Mouse (Mus musculus) spleen, postnatal 0 days (tissue): ENCODE data around the gene Ckm. TPM values are rescaled to one million over a fixed set of nuclear protein-coding genes. Genes with fewer than 3 reads are reported as not detected.

Source experiments
- microRNA counts: library from miRNA; unstranded; fragments of <30 nt; microRNA quantifications from one replicate; lab custom pipeline; 2015
- polyA plus RNA-seq: library from polyadenylated mRNA; unstranded; fragments of >200 nt; fragmentation: Nextera tagmentation; extraction: Ambion mirVana; gene quantifications from 2 replicates; pipeline ENCODE4 v1.2.1, GENCODE M21; 2015

The Ckm gene
- polyA plus RNA-seq, result 0.96 and 1.4 TPM in 2 replicates

GRCm38 (mm10) chr7:19404476-19404875, at the start of gene Ckm:
Gene Ckm, plus strand, starts transcription at chr7:19404776.

DNA sequence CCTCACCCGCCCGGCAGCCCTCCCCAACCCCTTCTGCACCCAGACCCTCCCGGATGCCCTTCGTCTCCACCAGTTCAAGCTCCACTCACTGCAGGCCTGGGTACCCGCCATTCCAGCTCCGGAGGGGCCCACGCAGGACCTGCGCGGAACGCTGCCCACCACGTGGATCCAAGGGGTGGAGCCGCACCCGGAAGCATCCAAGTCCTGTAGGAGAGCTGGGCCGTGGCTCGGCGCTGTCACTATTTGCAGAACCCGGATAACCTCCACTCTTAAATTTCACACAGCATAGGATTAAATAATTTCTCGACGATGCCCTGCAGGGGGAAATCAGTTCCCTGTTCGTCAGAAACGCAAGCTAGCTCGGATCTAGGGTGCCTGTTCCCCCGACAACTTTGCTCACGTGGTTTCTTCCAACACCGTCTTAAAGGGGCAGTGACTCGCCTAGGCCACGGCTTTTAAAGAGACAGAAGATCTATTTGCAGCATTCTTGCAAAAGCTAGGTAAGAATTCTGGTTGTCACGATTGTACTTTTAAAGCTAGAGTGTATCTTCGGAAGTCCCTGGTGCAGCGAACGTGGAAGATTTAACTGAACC, 45.2 kb upstream of the Ckm start, which contains the start of the genes Cd3eap and Ppp1r13l:
TSS of gene Cd3eap (minus strand) at position 185 of the 593 bp plus-strand sequence.
TSS of gene Ppp1r13l (plus strand) at position 451 of the 593 bp plus-strand sequence.

GRCm38 (mm10) chr7:19381377-19382165, 23.0 kb upstream of the Ckm start, which contains the start of gene Ercc2:
Gene Ercc2, plus strand, starts transcription at chr7:19382010.

DNA sequence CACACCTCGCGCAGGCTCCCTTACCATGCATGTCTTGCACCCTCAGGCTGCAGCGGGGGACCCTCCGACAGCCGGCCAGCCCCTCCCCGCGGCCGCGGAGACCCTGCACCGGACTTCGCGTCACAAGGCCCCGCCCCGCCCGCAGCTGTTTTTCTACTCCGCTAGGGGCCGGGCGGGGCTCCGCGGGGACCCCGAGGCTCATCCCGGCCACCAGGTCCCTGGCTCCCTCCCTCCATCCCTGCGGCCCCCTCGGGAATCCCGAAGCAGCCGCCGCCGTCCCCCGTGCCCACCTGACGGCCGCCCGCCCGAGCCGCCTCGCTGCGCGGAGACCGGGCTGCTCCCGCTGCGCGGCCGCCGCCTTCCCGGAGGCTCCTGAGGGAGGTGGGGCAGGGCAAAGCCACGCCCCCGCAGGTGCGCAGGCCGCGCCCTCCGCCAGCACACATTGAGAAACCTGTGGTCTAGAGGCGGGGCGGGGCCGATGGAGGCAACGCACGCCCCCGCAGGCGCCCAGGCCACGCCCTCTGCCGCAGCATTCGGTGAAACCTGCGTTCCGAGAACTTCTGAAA, 762 bp upstream of the Ckm start, which contains the start of gene Klc3:
TSS of gene Klc3 (minus strand) at position 374 of the 566 bp plus-strand sequence.

DNA sequence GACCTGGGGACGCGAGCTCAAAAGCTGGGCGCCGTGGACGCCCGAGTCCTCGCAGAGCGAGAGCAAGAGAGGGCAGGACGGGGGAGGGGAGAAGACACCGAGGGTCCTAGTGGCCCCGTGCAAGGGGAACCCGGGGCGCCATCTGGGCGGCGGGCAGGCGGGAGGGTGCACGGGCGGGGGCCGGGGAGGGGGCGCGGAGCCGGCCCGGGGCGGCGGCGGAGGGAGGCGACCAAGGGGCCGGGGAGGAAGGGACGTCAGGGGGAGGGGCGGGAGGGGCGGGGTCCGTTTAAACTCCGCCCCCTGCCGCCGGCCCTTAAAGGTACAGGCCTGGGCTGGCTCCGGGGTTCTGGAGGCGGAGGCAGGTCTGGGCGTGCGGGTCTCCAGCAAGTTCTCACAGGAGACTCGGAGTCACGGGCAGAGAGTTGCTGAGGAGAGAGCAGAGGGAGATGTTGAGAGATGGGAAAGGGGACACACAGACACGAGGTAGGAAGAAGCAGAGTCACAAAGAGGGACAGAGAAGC, 54.1 kb downstream of the Ckm start, which contains the start of gene Mark4:
TSS of gene Mark4 (minus strand) at position 231 of the 521 bp plus-strand sequence.

DNA sequence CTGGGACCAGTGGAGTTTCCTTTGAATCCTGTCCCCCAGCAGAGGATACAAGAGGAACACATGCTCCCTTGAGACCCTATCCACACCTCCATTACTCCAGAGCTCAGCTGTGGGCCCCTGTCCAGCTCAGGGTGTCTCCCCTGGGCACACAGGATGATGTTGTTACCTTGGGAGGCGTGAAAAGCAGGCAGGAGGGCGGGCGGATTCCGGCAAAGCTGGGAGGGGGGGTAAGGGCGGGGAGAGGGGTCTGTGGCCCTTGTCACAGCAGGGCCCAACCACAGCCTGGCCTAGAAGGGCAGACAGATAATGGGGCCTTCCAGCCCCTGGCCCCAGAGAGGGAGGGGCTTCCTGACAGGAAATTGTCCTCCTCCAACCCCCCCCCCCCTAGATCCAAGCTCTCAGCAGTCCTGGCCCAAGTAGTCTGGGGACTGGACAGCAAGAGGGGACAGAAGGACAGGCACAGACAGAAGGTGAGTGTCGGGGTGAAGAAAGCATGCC, 58.4 kb downstream of the Ckm start, which contains the start of gene Exoc3l2:
TSS of gene Exoc3l2 (plus strand) at position 448 of the 498 bp plus-strand sequence.

MicroRNAs within 50 kb of the gene (microRNA counts, 519-probe panel; counts per million panel counts)
- 88.3 counts per million for microRNA mmu-miR-343 (lab: Ali Mortazavi, UCI)

Other genes starting within 250 kb of the Ckm start
- gene Gipr, start 238.6 kb upstream of the Ckm start, polyA plus RNA-seq, result 0.04 and 0.06 TPM in 2 replicates
- 3.9 and 5.1 TPM in 2 replicates for gene Eml2, start 228.4 kb upstream of the Ckm start, polyA plus RNA-seq
- 0.59 and 0.81 TPM in 2 replicates for gene Gpr4, start 192.2 kb upstream of the Ckm start, polyA plus RNA-seq
- 14.7 and 14.8 TPM in 2 replicates for gene Opa3, start 176.4 kb upstream of the Ckm start, polyA plus RNA-seq
- 71.2 and 86.4 TPM in 2 replicates for gene Vasp, start 133.0 kb upstream of the Ckm start, polyA plus RNA-seq
- gene Ppm1n, start 124.7 kb upstream of the Ckm start, polyA plus RNA-seq, result 0.18 and 0.19 TPM in 2 replicates
- gene Rtn2, start 122.2 kb upstream of the Ckm start, polyA plus RNA-seq, result 4.2 and 4.7 TPM in 2 replicates
- gene Fosb, start 94.7 kb upstream of the Ckm start, polyA plus RNA-seq, result 0.07 TPM in 1 of 2 replicates, not detected in the other
- gene Ercc1, start 60.0 kb upstream of the Ckm start, polyA plus RNA-seq, result 25.0 and 25.6 TPM in 2 replicates
- gene Cd3eap, start 45.3 kb upstream of the Ckm start, polyA plus RNA-seq, result 14.4 and 16.6 TPM in 2 replicates
- 1.8 and 2.3 TPM in 2 replicates for gene Ppp1r13l, start 45.0 kb upstream of the Ckm start, polyA plus RNA-seq
- 7.3 and 9.0 TPM in 2 replicates for gene Ercc2, start 22.8 kb upstream of the Ckm start, polyA plus RNA-seq
- gene Klc3, start 672 bp upstream of the Ckm start, polyA plus RNA-seq, result 0.65 and 0.82 TPM in 2 replicates
- 2.9 and 3.6 TPM in 2 replicates for gene Mark4, start 54.0 kb downstream of the Ckm start, polyA plus RNA-seq
- gene Exoc3l2, start 58.6 kb downstream of the Ckm start, polyA plus RNA-seq, result 1.3 and 2.0 TPM in 2 replicates
- 1.6 and 2.5 TPM in 2 replicates for gene Bloc1s3, start 103.6 kb downstream of the Ckm start, polyA plus RNA-seq
- gene Trappc6a, start 103.6 kb downstream of the Ckm start, polyA plus RNA-seq, result 57.5 and 68.7 TPM in 2 replicates
- gene Nkpd1, start 113.1 kb downstream of the Ckm start, polyA plus RNA-seq, result 0.08 TPM in 1 of 2 replicates, not detected in the other
- 11.3 and 12.5 TPM in 2 replicates for gene Ppp1r37, start 158.3 kb downstream of the Ckm start, polyA plus RNA-seq
- gene Zfp296, start 172.5 kb downstream of the Ckm start, polyA plus RNA-seq, result 1.8 and 1.9 TPM in 2 replicates
- 111 and 119 TPM in 2 replicates for gene Gemin7, start 172.8 kb downstream of the Ckm start, polyA plus RNA-seq
- 18.1 and 23.1 TPM in 2 replicates for gene Clasrp, start 199.7 kb downstream of the Ckm start, polyA plus RNA-seq
- 4.3 and 6.2 TPM in 2 replicates for gene Relb, start 224.7 kb downstream of the Ckm start, polyA plus RNA-seq